Mouse (Mus musculus): ENCODE measurements around the gene Mrs2.

Gene Mrs2

GRCm38 (mm10) chr13:25019793-25020539, at the start of gene Mrs2:
Gene Mrs2, minus strand, starts transcription at chr13:25020379.
- DNase-seq (ENCODE audit: low spot score): peak; percentile 87

- DNase-seq (ENCODE audit: low spot score): no peak
Observed at GRCm38 (mm10) chr13:25069765-25070164, 49.6 kb upstream of the Mrs2 start.

DNA sequence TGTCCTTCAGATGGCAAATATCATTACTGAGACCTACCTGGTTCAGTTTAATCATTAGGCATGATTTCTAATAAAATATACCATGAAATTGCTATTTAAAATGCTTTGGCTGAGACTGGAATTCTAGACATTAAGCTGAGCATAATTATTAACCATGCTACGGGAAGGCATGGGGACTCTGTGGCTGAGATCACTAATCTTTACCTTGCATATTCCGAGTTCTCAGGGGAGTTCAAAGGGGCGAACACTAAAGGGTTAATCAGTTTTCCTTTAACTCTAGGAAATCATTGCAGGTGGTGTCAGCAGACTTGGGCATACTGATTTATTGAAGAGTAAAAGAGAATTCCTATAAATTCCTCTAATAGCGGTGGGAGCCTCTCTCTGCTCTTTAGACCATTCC, 47.0 kb upstream of the Mrs2 start:
- DNase-seq (ENCODE audit: low spot score): no peak

DNA sequence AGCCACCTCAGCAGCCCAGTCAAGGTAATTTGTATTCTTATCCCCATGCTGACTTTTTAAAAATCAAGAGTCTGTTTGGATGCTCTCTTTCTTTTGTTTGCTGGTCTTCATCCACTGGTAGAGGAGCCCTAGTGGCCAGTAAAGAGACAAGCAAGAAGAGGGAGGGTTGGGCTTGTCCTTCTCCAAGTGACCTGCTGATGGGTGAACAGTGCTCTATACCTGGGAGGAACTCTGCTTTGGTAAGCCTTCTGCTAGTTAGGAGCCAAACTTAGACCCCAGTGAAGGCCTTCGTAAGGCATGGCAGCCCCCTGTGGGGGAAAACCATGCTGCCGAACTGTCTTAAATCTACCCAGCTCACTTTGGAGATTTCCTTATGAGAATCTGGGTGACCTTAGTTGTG, 46.5 kb upstream of the Mrs2 start:
- no peak for DNase-seq (ENCODE audit: low spot score)

GRCm38 (mm10) chr13:25055873-25056667, 35.9 kb upstream of the Mrs2 start, which contains the start of gene Dcdc2a:
Gene Dcdc2a, plus strand, starts transcription at chr13:25056004.
- DNase-seq (ENCODE audit: low spot score): peak; percentile 44

DNA sequence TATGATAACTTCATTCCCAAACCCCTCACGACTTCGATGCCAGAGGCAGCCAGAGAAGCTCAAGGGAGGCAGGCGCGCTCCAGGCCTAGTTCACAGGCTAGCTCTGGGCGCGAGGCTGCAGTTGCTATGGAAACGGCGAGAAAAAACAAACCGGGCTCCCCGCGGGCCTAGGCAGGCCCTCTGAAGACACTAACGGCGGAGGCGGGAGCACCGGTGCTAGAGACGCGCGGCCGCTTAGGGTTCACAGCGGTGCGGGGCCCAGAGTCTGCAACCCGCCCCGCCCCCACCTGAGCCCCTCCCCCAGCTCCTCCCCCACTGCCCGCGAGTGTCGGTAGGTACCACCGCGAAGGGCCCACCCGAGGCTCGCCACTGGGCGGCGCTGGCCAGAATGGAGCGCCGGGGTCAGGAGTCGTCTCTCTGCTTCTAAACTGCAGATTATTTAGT, 35.0 kb upstream of the Mrs2 start:
- peak; percentile 77 for DNase-seq (ENCODE audit: low spot score)

GRCm38 (mm10) chr13:25052671-25053070, 32.5 kb upstream of the Mrs2 start:
- DNase-seq (ENCODE audit: low spot score): no peak

GRCm38 (mm10) chr13:25039488-25039887, 19.3 kb upstream of the Mrs2 start:
- no peak for DNase-seq (ENCODE audit: low spot score)

- no peak for DNase-seq (ENCODE audit: low spot score)
Observed at GRCm38 (mm10) chr13:25027114-25027425, 6.9 kb upstream of the Mrs2 start.

DNA sequence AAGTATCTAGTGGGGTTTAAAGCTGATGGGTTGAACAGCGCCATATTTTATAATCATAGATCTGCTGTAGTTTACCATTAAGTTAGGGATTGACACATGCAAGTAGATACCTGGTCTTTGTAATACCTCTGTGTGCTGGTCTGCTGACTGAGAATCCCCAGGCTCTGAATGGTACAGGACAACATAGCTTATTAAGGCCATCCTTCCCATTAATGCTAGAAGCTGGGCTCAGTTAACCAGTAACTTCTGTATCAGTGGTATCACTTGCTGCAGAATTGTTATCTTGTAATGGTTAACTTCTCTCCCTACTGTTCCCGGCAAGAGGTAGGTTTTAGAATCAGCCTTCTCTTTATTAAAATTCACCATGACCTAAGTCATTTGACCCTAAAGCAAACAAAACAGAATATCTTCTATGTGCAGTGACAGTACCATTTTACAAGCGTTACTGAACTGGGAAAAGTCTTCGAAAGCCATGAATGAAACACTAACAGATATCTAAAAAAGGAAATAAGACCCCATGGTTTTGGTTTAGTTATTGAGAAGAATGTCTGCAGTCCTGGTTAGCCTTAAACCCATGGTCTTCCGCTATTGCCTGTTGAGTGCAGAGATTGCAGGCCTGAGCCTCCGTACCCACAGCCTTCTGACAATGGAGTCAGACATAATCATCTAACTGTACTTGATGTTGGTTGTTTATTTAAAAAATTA, 6.4 kb upstream of the Mrs2 start:
- no peak for DNase-seq (ENCODE audit: low spot score)

DNA sequence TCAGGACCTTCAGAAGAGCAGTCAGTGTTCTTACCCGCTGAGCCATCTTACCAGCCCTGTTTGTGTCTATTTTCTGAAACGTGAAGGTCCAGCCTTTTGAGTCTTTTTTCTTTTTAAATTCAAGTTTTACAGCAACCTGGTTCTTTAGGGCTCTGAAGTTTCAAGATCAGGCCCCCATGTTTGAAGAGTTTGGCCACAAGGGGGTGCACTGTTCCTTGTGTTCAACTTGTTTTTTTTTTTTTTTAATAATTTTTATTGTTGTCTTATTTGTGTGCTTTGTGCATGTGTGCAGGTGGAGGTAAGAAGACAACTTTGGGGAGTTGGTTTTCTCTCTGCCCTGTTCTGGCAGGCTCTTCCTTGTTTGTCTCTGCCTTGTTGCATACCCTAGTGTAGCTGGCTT, 4.5 kb upstream of the Mrs2 start:
- peak; percentile 79 for DNase-seq (ENCODE audit: low spot score)

- no peak for DNase-seq (ENCODE audit: low spot score)
Observed at GRCm38 (mm10) chr13:25023129-25023528, 3.0 kb upstream of the Mrs2 start.

DNA sequence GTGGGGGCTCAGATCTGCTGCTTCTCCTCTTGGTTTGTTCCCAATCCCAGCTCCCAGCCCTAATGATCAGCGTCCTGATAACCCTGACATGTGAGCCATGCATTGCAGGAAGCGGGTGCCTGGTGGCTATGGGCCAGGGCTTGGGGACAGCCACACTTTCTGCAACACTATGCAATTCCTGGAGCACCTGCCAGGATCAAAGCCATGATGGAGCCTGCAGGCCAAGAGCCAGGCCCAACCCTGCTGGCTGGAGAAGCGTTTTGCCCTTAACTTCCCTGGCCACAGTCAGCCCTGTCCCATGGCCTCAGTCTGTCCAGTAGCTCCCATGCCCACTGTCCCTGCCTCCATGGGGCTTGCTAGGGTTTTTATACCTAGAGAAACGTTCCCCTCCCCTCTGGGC, 2.2 kb upstream of the Mrs2 start:
- DNase-seq (ENCODE audit: low spot score): no peak

GRCm38 (mm10) chr13:25020540-25020892, 337 bp upstream of the Mrs2 start:
- no peak for DNase-seq (ENCODE audit: low spot score)

- DNase-seq (ENCODE audit: low spot score): no peak
Observed at GRCm38 (mm10) chr13:25018316-25018715, 1.9 kb downstream of the Mrs2 start.

- peak; percentile 64 for DNase-seq (ENCODE audit: low spot score)
Observed at GRCm38 (mm10) chr13:25007115-25007514, 13.1 kb downstream of the Mrs2 start.

DNA sequence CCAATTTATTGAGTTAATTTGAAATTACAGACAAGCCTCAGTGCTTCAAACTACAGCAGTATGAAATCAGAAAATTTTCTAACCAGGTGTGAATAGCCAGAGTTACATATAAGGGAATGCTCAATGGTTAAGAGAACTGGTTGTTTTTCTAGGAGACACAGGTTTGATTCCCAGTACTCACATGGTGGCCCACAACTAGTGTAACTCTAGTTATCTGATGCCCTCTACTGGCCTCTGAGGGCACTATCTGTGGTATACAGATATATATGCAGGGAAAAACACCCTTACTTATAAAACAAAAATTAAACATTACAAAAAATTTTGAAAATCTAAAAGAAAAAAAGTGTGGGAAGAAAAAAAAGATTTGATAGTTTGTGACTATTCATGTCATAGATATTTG, 17.2 kb downstream of the Mrs2 start:
- no peak for DNase-seq (ENCODE audit: low spot score)

GRCm38 (mm10) chr13:24999538-24999937, 20.6 kb downstream of the Mrs2 start:
- no peak for DNase-seq (ENCODE audit: low spot score)

DNA sequence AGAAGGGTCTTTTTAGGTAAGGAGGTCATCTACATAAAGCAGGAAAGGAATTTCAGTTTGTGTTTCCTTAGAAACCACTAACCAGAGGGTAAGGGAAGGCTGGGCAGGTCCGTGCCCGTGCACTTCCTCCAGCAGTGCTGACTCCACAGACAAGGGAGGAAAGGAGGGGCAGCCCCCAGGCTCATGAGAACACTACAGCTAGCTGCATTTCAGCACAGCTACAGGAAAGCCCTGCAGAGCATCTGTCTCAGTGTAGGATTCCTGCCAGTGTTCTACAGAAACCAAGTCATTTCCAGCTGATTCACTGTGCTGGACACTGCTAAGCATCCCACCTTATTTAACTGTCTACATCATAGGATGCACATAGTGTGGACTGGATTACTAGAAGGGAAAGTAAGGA, 27.0 kb downstream of the Mrs2 start:
- DNase-seq (ENCODE audit: low spot score): no peak

DNA sequence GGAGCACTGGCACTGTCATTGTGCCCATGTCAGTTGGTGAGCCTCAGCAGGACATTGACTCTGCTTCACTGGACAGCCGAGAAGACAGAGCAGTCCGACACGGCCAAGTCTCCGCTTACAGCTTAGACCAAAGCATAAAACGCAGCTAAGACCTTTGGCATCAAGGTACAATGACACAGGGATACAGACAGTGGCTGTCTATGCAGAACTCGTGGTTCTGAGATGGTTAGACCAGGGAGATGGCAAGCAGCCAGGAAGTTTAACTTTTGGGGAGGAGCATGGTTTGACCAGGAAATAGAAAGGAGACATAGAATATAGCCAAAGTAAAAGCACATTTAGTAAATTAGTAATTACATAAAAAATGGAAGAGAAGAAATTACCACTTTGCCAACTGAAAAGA, 31.2 kb downstream of the Mrs2 start:
- peak; percentile 46 for DNase-seq (ENCODE audit: low spot score)

- peak; percentile 78 for DNase-seq (ENCODE audit: low spot score)
Observed at GRCm38 (mm10) chr13:24988391-24988790, 31.8 kb downstream of the Mrs2 start.

GRCm38 (mm10) chr13:24985435-24985834, 34.7 kb downstream of the Mrs2 start:
- no peak for DNase-seq (ENCODE audit: low spot score)

GRCm38 (mm10) chr13:24981031-24981430, 39.1 kb downstream of the Mrs2 start:
- no peak for DNase-seq (ENCODE audit: low spot score)

Data from testis, postnatal 10 days (tissue).